Mouse (Mus musculus) heart, postnatal 4 days (tissue): ENCODE results near the gene Tmem63a. TPM values are rescaled to one million over a fixed set of nuclear protein-coding genes. Genes with fewer than 3 reads are reported as not detected.
"Not testable (repeated sequence)": the region's sequence is repeated elsewhere in the genome, so short reads cannot be mapped to it uniquely, and the experiment has no call there.

ENCODE experiments used
- DNase-seq: peaks from one replicate; pipeline ENCODE4 v3.0.0; 2021
- total RNA-seq, 2 experiments: library from RNA; stranded (reverse); gene quantifications; 2 replicates each; pipeline ENCODE4 v1.2.3; 2021

The Tmem63a gene
- total RNA-seq, 2 experiments from 2014 or later = 17.7 to 18.0 TPM

DNA sequence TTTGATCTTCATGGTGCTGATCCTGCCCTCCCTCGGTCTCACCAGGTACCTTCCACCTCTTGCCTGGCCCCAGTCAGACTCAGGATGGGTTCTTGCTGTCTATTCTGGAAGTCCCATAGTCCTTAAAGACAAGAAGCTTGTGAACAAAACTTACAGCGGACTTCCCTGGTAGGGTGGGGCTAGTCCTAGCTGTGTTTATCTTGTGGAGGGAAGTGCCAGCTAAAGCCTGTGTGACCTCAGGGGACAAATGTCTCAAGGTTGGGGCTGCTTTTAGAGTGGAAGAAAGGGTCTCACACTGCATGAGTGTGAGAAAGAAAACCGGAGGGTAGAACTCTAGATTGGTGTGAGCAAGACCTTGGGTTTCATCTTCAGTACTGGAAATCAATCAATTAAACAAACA, 23.6 kb downstream of the Tmem63a start:
- DNase-seq = no peak

DNA sequence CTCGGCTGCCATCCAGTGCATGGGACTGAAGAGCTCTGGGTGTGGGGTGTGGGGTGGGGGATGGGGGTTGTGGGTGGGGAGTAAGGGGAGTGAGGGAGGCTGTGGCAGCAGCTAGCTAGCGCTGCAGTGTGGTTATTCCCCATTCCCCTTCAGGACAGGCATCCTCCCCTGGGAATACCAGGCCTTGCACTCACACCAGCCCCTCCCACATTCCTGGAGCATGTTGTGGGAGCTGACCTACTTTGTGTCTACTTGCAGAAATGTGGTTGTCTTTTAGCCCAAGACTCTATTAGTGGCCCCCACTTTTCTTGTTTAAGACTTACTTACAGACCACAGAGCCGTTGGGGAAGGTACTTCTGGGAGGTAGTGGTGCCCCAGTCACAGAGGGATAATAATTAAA, 24.4 kb downstream of the Tmem63a start:
- DNase-seq = peak; percentile 56

GRCm38 (mm10) chr1:180967261-180967660, 25.1 kb downstream of the Tmem63a start:
- no peak for DNase-seq

DNA sequence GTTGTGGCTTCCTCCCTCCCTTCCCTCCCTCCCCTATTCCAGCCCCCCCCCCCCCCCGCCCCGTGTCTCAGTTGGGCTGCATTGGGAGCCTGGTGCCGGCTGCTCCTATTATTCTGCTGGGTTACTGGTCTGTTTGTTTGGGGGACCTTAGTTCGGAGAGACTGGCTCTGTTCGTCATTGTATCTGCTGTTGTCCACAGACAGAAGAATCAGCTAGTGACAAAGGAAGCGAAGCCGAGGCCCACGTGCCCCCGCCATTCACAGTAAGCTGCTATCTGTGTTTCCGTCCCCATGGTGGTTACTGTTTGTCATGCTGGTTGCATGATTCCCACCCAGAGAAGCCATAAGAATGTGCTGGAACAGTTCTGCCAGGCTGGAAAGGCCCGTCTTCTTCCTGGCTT, 30.8 kb downstream of the Tmem63a start:
- DNase-seq = no peak

DNA sequence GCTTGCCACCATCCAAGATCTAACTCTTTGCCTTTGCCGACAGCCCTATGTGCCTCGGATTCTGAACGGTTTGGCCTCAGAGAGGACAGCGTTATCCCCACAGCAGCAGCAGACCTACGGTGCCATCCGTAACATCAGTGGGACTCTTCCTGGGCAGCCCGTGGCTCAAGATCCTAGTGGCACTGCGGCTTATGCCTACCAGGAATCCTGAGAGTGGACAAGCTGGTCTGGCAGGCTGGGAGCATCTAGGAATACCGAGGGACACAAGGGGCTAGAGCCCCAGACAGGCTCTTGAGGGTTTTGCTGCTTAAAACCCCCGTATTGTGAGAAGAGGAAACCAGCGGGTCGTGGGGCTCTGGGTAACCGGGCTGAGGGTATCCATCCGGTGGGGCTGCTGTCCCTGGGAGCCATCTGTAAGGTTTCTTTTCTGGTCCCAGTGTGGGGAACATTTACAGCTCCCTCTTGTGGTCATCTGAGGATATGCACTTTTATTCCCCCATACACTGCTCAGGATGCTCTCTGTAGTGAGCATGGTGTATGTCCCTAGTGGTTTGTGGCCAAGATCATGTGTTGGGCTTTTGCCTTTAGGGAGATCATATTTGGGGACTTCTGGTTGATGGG, 32.1 kb downstream of the Tmem63a start:
- peak; percentile 49 for DNase-seq

DNA sequence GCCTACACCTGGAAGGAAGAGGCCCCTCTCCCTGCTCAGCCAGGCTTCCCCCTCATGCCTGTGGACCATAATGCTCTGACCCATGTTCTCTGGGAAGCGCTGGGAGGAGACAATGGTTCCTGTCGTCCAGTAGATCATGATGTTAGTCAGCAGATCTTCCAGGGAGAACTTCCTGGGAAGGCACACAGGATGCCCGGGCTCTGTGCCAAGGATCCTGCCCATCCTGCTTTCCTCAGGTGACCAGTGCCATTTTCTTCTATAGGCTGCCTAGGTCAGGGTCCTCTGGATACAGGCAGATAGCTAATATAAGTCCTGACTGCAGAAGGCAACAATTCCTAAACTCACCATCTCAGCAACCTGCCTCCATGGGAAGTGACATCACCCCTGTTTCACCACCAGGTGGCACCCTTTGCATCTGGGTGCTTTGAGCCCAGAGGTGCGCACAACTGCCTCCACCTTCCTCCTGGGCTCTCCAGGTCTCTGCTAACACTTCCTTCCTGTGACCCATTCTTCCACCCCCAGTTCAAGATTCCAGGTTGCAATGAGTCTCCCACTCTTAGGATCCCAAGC, 34.1 kb downstream of the Tmem63a start:
- DNase-seq = peak; percentile 50

- DNase-seq = no peak
These were observed 37.5 kb downstream of the Tmem63a start for GRCm38 (mm10) chr1:180979484-180980251.

DNA sequence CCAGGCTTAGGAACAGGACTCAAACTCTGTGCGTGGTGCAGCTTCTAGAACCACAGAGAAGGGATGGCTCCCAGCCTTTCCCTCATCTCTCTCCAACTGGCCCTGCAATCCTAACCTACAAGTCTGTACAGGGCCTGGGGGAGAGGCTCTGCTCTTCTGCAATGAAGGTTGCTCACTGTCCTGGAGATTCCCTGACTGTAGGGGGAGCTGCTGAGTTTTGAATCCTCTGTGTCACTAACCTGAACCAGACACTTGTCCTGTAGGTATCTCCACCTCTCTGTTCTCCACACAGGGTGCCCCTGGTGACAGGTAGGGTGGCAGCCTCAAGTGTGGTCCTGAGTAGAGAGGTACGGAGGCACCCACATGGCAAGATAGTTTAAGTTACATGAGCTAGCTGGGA, 38.3 kb downstream of the Tmem63a start:
- no peak for DNase-seq

DNA sequence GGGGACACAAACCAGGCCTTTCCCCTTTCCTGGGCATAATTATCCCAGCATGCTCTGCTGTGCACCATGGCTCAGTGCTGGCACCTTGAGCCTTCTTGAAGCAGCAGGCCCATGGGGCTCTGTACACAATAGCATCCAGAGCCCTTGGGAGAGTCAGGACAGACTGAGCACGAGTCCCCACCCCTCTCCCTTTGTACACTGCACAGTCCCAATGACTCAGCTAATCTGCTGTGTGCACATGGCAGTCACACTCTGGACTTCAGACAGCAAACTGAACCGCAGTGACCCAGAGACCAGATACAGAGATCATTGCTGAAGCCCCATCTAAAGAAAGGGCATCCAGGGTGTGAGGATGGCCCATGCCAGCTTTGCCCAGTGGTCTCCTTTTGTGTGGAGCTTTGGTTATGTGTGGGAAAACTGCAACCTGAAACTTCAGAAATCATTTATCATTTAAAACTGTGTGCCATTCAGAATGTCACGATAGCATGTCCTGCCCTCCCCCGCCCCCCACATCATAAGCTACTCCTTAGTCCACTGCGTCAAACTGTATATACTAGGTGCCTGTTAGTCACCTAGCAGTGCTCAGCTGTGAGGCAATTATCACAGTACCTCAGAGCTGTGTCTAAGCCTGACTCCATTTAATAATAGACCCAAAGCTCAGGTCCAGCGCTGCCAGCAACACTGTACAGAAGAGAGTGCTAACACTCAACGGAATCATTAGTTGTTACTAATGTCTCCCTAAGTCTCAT, 39.3 kb downstream of the Tmem63a start:
- not testable (repeated sequence) for DNase-seq

- DNase-seq = no peak
These were observed 44.6 kb downstream of the Tmem63a start for GRCm38 (mm10) chr1:180986701-180987100.

- DNase-seq = peak; percentile 83
These were observed 45.6 kb downstream of the Tmem63a start for GRCm38 (mm10) chr1:180987759-180988158.

- no peak for DNase-seq
These were observed 48.5 kb downstream of the Tmem63a start for GRCm38 (mm10) chr1:180990671-180991070.

- DNase-seq = peak; percentile 59
These were observed 50.0 kb downstream of the Tmem63a start for GRCm38 (mm10) chr1:180992142-180992541.

- no peak for DNase-seq
These were observed 58.5 kb downstream of the Tmem63a start for GRCm38 (mm10) chr1:181000501-181001092.

GRCm38 (mm10) chr1:181001217-181001616, 59.1 kb downstream of the Tmem63a start:
- DNase-seq = no peak

DNA sequence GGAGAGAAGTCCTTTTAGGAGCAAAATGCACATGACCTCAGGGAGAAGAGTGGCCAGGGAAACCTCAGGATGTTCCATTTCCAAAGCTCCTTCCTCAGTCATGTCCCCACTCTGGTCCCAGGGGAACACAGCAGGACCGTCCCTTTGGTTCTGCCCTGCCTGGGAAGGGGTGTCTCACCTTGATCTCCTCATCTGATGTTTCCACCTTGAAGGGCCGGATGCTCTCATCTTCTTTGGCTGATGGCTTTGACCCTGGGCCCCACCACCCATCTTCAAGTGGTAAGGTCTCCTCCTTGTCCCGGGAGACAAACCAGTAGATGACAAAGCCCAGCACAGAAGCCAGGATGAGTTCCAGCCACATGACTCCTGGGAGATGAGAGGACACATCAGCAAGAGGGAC, 59.5 kb downstream of the Tmem63a start:
- DNase-seq = no peak

GRCm38 (mm10) chr1:181003790-181004189, 61.6 kb downstream of the Tmem63a start:
- no peak for DNase-seq

GRCm38 (mm10) chr1:181005331-181005730, 63.2 kb downstream of the Tmem63a start:
- no peak for DNase-seq

DNA sequence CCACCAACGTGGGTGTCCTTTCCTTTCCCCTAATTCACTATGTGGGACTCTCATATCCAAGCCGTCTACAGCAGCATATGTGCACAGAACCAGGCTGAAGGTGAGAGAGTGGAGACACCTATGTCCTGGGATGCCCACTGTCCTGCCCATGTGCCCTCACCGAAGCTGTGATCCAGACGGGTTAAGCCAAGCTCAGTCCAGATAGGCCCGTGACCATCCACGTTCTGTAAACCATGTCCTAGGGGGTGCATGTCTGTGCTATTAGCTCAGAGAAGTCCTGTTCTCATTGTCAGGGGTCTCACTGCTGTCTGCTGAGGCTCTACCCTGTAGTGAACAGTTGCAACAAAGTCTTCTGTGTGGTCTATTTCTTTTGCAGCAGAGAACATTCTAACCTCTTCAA, 65.7 kb downstream of the Tmem63a start:
- DNase-seq = no peak

- DNase-seq = peak; percentile 45
These were observed 66.1 kb downstream of the Tmem63a start for GRCm38 (mm10) chr1:181008266-181008665.

DNA sequence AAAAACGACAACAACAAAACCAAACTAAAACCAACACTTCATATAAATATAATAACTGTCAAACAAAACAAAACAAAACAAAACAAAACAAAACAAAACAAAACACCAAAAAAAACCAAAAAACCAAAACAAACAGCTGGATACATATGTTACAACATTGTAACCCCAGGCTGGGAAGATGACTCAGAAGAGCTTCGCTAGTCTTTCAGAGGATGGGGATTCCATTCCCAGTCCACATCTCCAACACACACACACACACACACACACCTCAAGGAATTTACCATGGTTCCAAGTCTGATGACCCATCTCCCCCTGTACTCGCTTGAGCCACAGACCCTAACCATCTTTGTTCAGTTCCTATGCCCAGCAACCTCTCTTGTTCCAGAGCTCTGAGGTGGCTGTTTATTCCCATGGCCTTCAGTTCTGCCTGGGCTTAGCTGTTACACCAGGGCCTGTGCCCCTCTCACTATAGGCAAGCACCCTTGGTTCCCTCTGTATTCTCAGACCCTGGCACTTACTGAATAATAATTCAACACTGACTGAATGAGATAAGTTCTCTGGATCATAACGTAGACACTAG, 67.0 kb downstream of the Tmem63a start:
- DNase-seq = no peak

- peak; percentile 83 for DNase-seq
These were observed 67.6 kb downstream of the Tmem63a start for GRCm38 (mm10) chr1:181009754-181010153.
